Mouse (Mus musculus) thymus, adult 2 months (tissue): ENCODE results near the gene Unc79. TPM values are rescaled to one million over a fixed set of nuclear protein-coding genes. Genes with fewer than 3 reads are reported as not detected.

Source experiments
- DNase-seq: peaks from one replicate; pipeline ENCODE4 v3.0.0; 2021
- H3K27ac ChIP-seq: fragments of 200-500 bp; 2 replicates; pipeline ENCODE4 v1.5.1; 2012; ENCODE audit warnings: low read length, control low read depth; ENCODE audit not compliant: control insufficient read depth, insufficient read depth
- H3K27me3 ChIP-seq: fragments of 200-500 bp; 2 replicates; pipeline ENCODE4 v1.6.1; 2012; ENCODE audit warnings: mild to moderate bottlenecking, low read length, moderate library complexity, mixed read lengths; ENCODE audit not compliant: control insufficient read depth, insufficient read depth
- H3K36me3 ChIP-seq: fragments of 200-500 bp; 2 replicates; pipeline ENCODE4 v1.6.1; 2012; ENCODE audit warnings: mild to moderate bottlenecking, low read length, moderate library complexity; ENCODE audit not compliant: control insufficient read depth, insufficient read depth
- H3K4me1 ChIP-seq: fragments of 200-500 bp; replicated peaks from 2 replicates; pipeline ENCODE4 v1.6.1; 2012; ENCODE audit warnings: low read length; ENCODE audit not compliant: control insufficient read depth, insufficient read depth
- H3K4me3 ChIP-seq: fragments of 200-500 bp; 2 replicates; pipeline ENCODE4 v1.5.1; 2012; ENCODE audit warnings: mild to moderate bottlenecking, low read length, control low read depth, moderate library complexity; ENCODE audit not compliant: control insufficient read depth, insufficient read depth
- CTCF ChIP-seq: fragments of 200-500 bp; IDR thresholded peaks from 2 replicates; pipeline ENCODE4 v1.5.1; 2012; ENCODE audit warnings: mild to moderate bottlenecking, control low read depth, low read length, moderate library complexity, borderline replicate concordance; ENCODE audit not compliant: control insufficient read depth, poor library complexity, insufficient read depth; ENCODE audit errors: extremely low read depth
- POLR2A ChIP-seq: fragments of 200-500 bp; IDR thresholded peaks from 2 replicates; pipeline ENCODE4 v1.6.1; 2012; ENCODE audit warnings: mild to moderate bottlenecking, low read length, control low read depth, moderate library complexity; ENCODE audit not compliant: control insufficient read depth, poor library complexity, insufficient read depth; ENCODE audit errors: extremely low read depth
- WGBS: fragments of 180-500 bp; shearing (Covaris S2); methylation state at CpG from one replicate; pipeline ENCODE4 v1.1.7; 2018; 5-methylcytosine and 5-hydroxymethylcytosine counted together
- polyA plus RNA-seq: library from polyadenylated mRNA; depleted of rRNA; stranded (reverse); fragments of >200 nt; gene quantifications from 2 replicates; pipeline ENCODE4 v1.2.3, GENCODE M21; 2012

Unc79 gene
- polyA plus RNA-seq, 1 experiment = 1.1 TPM

- Histone ChIP-seq H3K36me3 (no peaks in the 10 kb centered on the region), H3K4me1 (no peaks in the 10 kb centered on the region), H3K27me3 (no peaks in the 10 kb centered on the region), H3K27ac (no peak overlapping the region), H3K4me3 (no peak overlapping the region)
- no peak for DNase-seq
- TF ChIP-seq POLR2A = no peak
- no peak for TF ChIP-seq CTCF
- 52% methylated on average over 2 of the region's 2 CpGs for WGBS
Observed at GRCm38 (mm10) chr12:103103041-103103440, 154.4 kb downstream of the Unc79 start.

GRCm38 (mm10) chr12:103103601-103104000 lies 154.9 kb downstream of the Unc79 start:
- Histone ChIP-seq H3K27ac (no peak overlapping the region), H3K4me3 (no peak overlapping the region), H3K27me3 (no peaks in the 10 kb centered on the region), H3K4me1 (no peaks in the 10 kb centered on the region), H3K36me3 (no peaks in the 10 kb centered on the region)
- WGBS = 14% methylated on average over 5 of the region's 5 CpGs
- TF ChIP-seq POLR2A (no peak), CTCF (no peak)
- DNase-seq = no peak

GRCm38 (mm10) chr12:103109301-103109700 lies 160.6 kb downstream of the Unc79 start:
- WGBS = 97% methylated on average over 7 of the region's 7 CpGs

GRCm38 (mm10) chr12:103116639-103117038 lies 168.0 kb downstream of the Unc79 start:
- TF ChIP-seq CTCF (no peak), POLR2A (no peak)
- Histone ChIP-seq H3K27me3 (no peaks in the 10 kb centered on the region), H3K4me1 (no peaks in the 10 kb centered on the region), H3K27ac (no peak overlapping the region), H3K36me3 (no peaks in the 10 kb centered on the region), H3K4me3 (no peak overlapping the region)
- no peak for DNase-seq
- 46% methylated on average over 8 of the region's 8 CpGs for WGBS

More at GRCm38 (mm10) chr12:103109301-103109700, 160.6 kb downstream of the Unc79 start:
- TF ChIP-seq CTCF = no peak
- TF ChIP-seq POLR2A = no peak
- no peak for DNase-seq
- H3K27me3 ChIP-seq = no peaks in the 10 kb centered on the region
- H3K4me1 ChIP-seq = no peaks in the 10 kb centered on the region
- H3K4me3 ChIP-seq = no peak overlapping the region
- no peak overlapping the region for H3K27ac ChIP-seq
- no peaks in the 10 kb centered on the region for H3K36me3 ChIP-seq

- TF ChIP-seq POLR2A = no peak
- TF ChIP-seq CTCF = no peak
- Histone ChIP-seq H3K27me3 (no peaks in the 10 kb centered on the region), H3K36me3 (no peaks in the 10 kb centered on the region), H3K4me3 (no peak overlapping the region), H3K27ac (no peak overlapping the region), H3K4me1 (no peaks in the 10 kb centered on the region)
- WGBS = 92% methylated on average over 10 of the region's 10 CpGs
- DNase-seq = no peak
Observed at GRCm38 (mm10) chr12:103117517-103118193, 169.0 kb downstream of the Unc79 start.

GRCm38 (mm10) chr12:103121928-103122327 lies 173.3 kb downstream of the Unc79 start:
- WGBS = 87% methylated on average over 5 of the region's 5 CpGs
- no peaks in the 10 kb centered on the region for H3K27me3 ChIP-seq
- no peaks in the 10 kb centered on the region for H3K4me1 ChIP-seq
- DNase-seq = no peak
- H3K27ac ChIP-seq = no peak overlapping the region
- TF ChIP-seq POLR2A = no peak
- TF ChIP-seq CTCF = no peak
- no peaks in the 10 kb centered on the region for H3K36me3 ChIP-seq
- H3K4me3 ChIP-seq = no peak overlapping the region
